Mouse (Mus musculus) olfactory bulb, adult 2 months (tissue): ENCODE measurements at regions not wholly inside any gene's neighbourhood (a gene's known extent, or its start where the extent isn't known, plus 50 kb on each side); places are given as distances from the start of the nearest gene placed in this dataset.

Experiments
- CTCF ChIP-seq: fragments of 200-500 bp; IDR thresholded peaks from 2 replicates; pipeline ENCODE4 v1.5.1; 2012; ENCODE audit warnings: low read depth, mild to moderate bottlenecking, low read length, moderate library complexity; ENCODE audit not compliant: insufficient read depth
- POLR2A ChIP-seq: fragments of 200-500 bp; IDR thresholded peaks from 2 replicates; pipeline ENCODE4 v1.6.1; 2012; ENCODE audit warnings: mild to moderate bottlenecking, low read depth, low read length, moderate library complexity; ENCODE audit not compliant: insufficient read depth

DNA sequence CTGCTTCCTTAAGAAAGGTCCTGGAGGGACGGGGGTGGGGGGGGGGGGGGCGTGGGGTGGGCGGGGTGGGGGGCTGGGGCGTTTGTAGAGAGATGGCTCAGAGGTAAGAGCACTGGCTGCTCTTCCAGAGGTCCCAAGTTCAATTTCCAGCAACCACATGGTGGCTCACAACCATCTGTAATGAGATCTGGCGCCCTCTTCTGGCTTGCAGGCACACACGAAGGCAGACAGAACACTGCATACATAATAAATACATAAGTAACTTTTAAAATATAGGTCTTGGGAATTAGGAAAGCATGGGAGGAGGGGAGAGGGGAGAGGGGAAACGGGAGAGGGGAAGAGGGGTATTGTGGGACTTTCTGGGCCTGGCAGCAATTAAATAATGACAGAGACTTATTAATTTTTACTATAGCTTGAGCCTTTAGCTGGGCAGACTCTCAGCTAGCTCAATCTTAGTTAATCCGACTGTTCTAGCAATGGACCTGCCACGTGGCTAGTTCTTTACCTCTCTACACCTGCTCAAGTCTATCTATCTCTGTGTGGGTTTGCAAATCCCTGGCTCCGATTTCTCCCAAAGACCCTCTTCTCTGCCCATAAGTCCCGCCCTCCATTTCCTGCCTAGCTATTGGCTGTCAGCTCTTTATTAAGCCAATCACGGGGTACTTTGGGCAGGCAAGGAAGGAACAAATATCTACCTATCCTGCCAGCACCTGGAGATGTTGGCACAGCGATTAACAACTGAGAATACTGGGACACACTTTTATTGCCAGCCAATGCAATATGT, 64.1 kb upstream of the Rpl34 start:
- no peak for TF ChIP-seq CTCF
- TF ChIP-seq POLR2A: no peak
